Mouse (Mus musculus) neural tube, postnatal 0 days (tissue): ENCODE data around the gene Olfr583. TPM values are rescaled to one million over a fixed set of nuclear protein-coding genes. Genes with fewer than 3 reads are reported as not detected.

Experiments
- polyA plus RNA-seq: library from polyadenylated mRNA; unstranded; fragments of >200 nt; fragmentation: Nextera tagmentation; extraction: Ambion mirVana; gene quantifications from 2 replicates; pipeline ENCODE4 v1.2.1, GENCODE M21; 2015

Olfr583 gene
- not detected in 2 replicates for polyA plus RNA-seq

GRCm38 (mm10) chr7:103051000-103051399 lies at the start of gene Olfr583:
Gene Olfr583 (plus strand): TSS chr7:103051300.

GRCm38 (mm10) chr7:103037724-103038123 lies 13.4 kb upstream of the Olfr583 start, which contains the start of gene Olfr582:
Gene Olfr582 (plus strand): TSS chr7:103038024.

GRCm38 (mm10) chr7:103081585-103081984 lies 30.5 kb downstream of the Olfr583 start, which contains the start of gene Olfr584:
Gene Olfr584 (plus strand): TSS chr7:103081885.

GRCm38 (mm10) chr7:103097420-103097819 lies 46.3 kb downstream of the Olfr583 start, which contains the start of gene Olfr585:
Gene Olfr585 (plus strand): TSS chr7:103097720.

Other genes starting within 250 kb of the Olfr583 start
- not detected in 2 replicates for gene Olfr564, start 247.8 kb upstream of the Olfr583 start, polyA plus RNA-seq
- gene Olfr566, start 192.5 kb upstream of the Olfr583 start, polyA plus RNA-seq: not detected in 2 replicates
- gene Olfr568, start 174.2 kb upstream of the Olfr583 start, polyA plus RNA-seq: not detected in 2 replicates
- not detected in 2 replicates for gene Olfr569, start 160.4 kb upstream of the Olfr583 start, polyA plus RNA-seq
- gene Olfr570, start 156.7 kb upstream of the Olfr583 start, polyA plus RNA-seq: not detected in 2 replicates
- gene Olfr571, start 133.8 kb upstream of the Olfr583 start, polyA plus RNA-seq: not detected in 2 replicates
- gene Olfr572, start 126.9 kb upstream of the Olfr583 start, polyA plus RNA-seq: not detected in 2 replicates
- not detected in 2 replicates for gene Olfr573-ps1, start 108.7 kb upstream of the Olfr583 start, polyA plus RNA-seq
- gene Olfr574, start 102.8 kb upstream of the Olfr583 start, polyA plus RNA-seq: not detected in 2 replicates
- gene Olfr575, start 92.5 kb upstream of the Olfr583 start, polyA plus RNA-seq: not detected in 2 replicates
- gene Olfr576, start 88.6 kb upstream of the Olfr583 start, polyA plus RNA-seq: not detected in 2 replicates
- not detected in 2 replicates for gene Olfr577, start 75.4 kb upstream of the Olfr583 start, polyA plus RNA-seq
- not detected in 2 replicates for gene Olfr578, start 62.0 kb upstream of the Olfr583 start, polyA plus RNA-seq
- not detected in 2 replicates for gene Olfr582, start 13.3 kb upstream of the Olfr583 start, polyA plus RNA-seq
- not detected in 2 replicates for gene Olfr584, start 30.6 kb downstream of the Olfr583 start, polyA plus RNA-seq
- not detected in 2 replicates for gene Olfr585, start 46.4 kb downstream of the Olfr583 start, polyA plus RNA-seq
- not detected in 2 replicates for gene Olfr586, start 74.3 kb downstream of the Olfr583 start, polyA plus RNA-seq
- gene Olfr588-ps1, start 89.6 kb downstream of the Olfr583 start, polyA plus RNA-seq: not detected in 2 replicates
- gene Olfr589, start 105.1 kb downstream of the Olfr583 start, polyA plus RNA-seq: not detected in 2 replicates
- gene Olfr591, start 127.0 kb downstream of the Olfr583 start, polyA plus RNA-seq: not detected in 2 replicates
- not detected in 2 replicates for gene Olfr592, start 133.5 kb downstream of the Olfr583 start, polyA plus RNA-seq
- gene Olfr593, start 160.6 kb downstream of the Olfr583 start, polyA plus RNA-seq: not detected in 2 replicates
- gene Olfr594, start 165.7 kb downstream of the Olfr583 start, polyA plus RNA-seq: not detected in 2 replicates
- gene Usp17ld, start 201.2 kb downstream of the Olfr583 start, polyA plus RNA-seq: not detected in 2 replicates